Mouse (Mus musculus) spleen, postnatal 4 days (tissue): ENCODE measurements around the gene Sdk1.
A peak's percentile ranks its signal among the peaks of the same experiment; 100 is the strongest.

ENCODE experiments used
- DNase-seq, 2 experiments: peaks; one replicate each; pipeline ENCODE4 v3.0.0; 2022; ENCODE audit warnings: low spot score in 2 of 2

The Sdk1 gene

DNA sequence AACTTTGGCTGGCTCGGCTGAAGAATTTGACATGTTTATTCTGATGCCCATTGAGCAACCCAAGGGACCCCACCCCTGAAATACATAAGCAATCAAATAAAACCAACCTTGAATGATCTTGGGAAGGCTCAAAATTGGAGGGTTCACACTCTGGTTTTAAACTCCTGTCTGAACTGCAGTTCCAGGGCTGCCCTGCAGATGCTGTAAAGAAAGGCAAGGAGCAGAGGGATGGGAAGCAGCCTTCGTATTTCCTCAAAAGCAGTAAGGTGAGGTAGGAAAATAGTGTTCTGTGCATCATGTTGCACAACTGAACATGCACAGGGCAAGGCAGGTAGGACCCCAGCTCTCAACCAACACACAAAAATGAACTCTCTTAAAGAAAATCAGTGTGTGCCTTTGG, 222.1 kb downstream of the Sdk1 start:
- no peak for DNase-seq

DNA sequence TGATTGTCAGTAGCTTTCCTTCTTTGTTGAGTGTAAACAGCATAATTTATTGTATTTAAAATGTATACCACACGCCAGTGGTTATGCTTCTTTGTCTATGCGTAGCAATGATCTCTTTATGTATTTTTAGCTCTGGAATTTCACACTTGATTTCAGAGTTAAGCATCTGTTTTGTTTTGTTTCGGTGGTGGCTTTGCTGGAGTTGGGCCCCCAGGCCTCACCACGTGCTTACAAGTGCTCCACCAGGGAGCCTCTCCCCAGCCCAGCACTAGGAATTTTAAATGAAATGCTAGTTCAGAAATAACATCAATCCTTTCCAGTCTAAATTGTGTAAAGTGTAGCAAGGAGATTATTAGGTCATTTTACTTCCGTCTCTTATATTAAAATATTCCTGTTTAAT, 227.5 kb downstream of the Sdk1 start:
- no peak for DNase-seq

DNA sequence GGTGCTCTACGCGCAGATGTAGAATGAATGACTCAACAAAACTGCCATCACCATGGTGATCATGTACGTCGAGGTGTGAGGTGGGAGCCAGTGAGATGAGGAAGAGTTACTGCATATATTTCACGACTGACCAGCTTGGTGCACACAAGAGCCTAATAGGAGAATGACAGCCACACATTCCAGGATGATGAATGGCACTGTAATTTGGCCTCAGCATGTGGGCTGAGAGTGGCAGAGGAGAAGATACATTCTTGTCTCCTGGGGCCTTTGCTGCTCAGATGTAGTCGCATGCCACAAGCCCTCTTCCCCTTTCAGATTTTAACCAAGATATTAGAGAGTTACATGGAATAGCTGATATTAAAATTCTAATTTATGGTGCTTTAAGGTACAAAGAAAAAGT, 264.0 kb downstream of the Sdk1 start:
- DNase-seq, result no peak

DNA sequence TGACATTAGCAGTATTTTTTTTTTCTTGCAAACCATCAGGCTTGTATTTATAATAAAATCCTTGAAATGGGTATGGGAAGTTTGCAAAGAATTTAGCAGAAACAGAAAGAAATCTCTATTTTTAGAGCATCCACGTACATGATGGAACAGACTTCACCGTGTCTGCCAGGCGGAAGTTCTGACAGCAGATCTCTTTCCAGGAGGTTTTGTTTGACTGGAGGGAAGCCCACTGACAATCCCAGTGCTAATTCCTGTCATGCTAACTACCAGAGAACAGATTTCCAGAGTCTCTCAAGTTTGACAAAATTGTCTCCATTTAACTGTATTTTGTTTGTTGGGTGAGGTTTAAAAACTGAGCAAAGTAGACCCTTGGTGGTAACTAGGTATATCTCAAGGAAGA, 265.1 kb downstream of the Sdk1 start:
- DNase-seq, result no peak

DNA sequence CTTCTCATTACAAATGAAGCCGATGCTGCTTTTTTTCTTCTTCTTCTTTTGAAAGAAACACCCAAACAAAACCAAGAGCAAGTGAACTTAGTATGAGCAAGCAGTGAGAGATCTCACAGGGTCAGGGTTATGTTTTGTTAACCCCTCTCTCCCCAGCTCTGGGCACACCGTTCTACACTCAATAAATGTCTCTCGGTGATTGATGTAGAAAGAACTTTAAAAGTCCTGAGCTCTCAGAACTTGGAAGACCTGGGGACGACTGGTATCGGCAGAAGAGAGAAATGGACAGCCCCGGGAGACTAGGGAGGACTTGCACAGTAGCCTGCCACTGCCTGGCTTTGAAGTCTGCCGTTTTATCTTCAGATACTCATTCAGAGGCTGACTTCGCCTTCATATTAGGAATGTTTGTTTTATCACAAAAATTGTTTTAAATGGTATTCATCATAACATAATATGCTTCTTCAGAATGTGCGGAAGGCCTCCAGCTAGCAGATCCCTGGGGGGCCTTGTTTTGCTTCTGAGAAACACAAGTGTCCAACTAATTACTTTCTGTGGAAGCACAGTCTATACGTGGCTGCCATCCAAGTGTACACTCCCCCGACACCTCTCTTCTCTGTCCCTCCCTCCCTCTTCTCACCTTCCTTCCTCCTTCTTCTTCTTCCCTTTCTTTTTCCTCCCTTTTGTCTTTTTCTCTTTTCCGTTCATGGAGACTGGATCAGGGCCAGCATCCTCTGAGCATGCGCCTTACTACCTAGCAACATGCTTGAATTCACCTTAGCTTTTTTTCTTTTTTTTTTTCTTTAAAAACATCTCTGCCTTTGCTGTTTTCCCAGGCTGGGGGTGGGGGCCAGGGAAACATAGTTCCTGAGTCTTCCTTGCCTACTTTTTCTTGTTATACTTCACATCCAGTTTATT, 283.8 kb downstream of the Sdk1 start:
- DNase-seq, result no peak

DNA sequence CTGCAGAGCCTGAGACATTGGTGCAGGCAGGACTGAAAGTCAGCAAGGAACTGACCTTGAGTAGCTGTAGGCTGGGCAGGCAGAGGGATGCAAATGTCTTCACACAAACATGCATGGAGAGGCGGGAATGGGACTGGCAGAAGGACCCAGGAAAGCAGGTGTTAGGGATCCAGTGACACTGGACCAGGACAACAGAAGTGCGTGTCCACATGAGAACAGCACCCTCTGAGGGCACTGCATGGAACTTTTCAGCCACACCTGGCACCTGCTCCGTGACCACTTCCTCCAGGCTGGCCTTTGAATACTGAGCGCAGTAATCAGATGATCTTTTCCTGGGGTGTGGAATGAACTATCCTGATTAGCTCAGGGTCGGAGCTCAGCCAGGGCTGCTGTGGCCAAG, 298.9 kb downstream of the Sdk1 start:
- no peak for DNase-seq

DNA sequence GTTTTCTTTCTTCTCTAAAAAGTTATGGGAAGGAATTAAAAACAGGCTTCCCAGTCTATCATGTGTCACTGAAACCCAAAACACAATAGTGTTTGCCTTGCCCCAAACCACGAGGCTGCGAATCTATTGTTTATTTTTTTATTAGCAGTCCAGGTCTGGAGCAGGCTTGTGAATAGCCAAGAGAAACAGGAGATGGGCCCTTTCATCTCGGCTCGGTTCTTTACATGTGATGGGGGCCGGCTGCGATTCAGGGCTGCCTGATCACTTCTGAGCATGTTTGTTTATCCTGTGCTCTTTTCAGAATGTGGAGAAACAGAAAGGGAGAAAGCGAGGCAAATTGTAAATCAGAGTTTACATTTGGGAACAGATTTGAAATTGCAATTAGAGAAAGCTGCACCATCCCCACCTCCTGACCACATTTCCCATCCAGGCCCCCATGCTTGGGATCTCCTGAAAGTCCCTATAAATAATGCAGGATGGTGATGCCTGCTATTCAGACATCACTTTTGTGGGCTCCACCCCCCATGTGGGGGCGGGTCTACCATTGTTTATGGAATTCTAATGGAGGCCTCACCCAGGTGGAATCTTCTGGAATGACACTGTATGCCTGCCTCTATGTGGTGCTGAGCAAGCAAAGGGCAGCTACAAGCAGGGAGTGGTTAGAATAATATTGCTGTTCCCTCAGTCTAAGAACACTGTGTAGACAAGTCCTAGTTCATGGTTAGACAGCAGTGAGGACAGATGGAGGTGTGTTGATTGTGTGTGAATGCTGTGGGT, 301.8 kb downstream of the Sdk1 start:
- no peak for DNase-seq

DNA sequence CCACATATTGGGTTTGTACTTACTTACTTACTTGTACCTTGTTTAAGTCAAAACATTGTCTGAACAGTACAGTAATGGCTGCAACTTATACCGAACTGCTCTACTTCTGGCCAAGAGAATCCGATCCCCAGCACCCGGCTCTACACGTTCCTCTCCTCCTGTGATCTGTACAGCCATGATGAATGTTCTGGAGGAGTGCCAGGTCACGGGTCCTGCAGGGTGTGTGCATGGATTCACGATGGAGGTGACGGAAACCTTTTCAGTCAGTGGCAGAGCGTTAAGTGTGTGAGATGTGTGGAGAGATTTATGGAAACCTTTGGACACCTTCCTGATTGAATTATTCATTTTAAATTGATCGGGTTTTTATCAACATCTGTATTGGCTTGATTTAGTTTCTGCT, 312.2 kb downstream of the Sdk1 start:
- DNase-seq, result no peak

DNA sequence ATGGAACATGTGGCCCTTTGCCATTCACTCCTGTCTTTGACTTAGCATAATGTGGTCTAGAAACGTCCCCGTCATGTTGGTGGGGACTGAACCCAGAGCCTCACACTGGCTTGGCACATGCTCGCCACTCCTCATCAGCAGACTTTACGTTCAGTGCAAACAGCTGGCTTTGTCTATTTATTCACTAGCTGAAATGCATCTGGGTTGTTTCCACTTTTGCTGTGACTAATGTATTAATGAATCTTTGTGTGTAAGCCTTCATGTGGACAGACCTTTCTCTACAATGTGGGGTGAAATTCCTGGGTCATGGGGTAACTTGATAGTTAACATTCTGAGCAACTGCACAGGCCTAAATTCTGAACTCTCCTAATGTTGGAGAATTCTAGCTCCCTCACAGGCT, 317.4 kb downstream of the Sdk1 start:
- DNase-seq, result no peak

DNA sequence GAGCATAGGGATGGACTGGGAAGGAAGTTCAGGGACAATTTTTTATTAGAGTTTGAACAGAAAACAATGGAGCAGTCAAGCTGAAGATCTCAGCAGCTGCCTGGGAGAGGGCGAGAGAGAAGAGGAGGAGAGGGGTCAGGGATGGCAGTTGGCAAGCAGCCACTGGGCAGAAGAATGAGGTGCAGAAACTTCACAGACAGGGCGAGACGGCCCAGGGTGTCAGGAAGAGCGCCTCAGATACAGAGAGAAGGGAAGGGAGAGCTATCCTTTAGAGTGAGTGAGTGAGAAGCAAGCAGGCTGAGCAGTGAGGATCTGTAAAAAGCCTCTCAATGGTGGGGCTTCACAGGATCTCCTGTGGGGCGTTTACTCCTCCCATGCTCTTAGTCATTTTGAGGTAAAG, 319.0 kb downstream of the Sdk1 start:
- no peak for DNase-seq

DNA sequence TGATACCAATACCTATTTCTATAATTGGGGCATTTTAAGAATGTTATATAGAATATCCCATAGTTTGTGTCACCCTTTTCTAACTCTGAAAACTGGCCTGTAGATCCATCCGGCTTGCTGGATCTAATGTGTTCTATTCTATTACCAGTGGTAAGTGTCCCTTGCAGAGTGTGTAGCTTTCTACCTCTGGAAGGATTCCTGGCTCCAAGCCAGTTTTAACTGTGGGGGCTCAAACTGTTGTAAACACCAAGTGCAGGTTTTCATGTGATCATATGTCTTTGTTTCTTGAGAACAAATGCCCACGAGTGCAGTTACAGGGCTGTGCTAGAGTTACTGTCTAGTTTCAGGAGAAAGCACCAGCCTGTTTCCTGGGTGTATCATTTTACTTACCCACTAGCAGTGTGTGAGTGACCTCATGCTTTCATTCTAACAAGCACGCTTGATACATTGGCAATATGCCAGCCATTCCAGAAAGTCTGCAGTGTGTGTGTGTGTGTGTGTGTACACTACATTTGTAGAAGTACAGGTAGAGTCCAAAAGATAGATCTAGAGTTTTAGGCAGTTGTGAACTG, 320.8 kb downstream of the Sdk1 start:
- DNase-seq, result no peak

DNA sequence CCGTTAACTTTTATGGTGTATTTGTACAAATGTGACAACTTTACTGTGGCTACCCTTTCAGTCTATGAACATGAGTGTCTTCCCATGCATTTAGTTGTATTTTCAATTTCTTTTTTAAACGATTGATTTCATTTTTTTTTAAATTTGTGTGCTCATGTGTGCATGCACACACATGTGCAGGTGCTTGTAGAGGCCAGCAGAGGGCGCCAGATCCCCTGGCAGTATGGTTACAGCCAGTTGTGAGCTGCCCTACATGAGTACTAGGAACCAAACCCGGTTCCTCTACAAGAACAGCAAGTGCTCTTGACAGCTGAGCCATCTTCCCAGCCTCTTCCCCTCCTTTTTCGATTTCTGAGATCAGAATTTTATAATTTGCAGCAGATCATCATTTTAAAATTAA, 322.9 kb downstream of the Sdk1 start:
- DNase-seq, result no peak

DNA sequence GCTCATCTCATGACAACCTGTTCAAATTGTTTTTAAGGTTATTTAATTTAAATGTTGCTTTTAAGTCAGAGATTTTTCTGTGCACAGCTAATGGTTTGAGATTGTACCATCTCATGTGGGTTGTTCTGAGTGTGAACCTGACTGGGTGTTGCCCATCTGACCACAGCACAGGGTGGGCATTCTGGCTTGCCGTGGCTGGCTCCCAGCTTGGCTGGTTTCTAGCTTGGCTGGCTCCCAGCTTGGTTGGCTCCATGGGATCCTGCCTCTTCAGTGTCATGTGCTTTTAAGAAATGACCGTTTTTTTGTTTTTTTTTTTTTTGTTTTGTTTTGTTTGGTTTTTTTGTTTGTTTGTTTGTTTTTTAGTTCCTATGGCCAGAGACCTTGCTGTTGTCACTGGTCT, 326.8 kb downstream of the Sdk1 start:
- DNase-seq, result no peak

DNA sequence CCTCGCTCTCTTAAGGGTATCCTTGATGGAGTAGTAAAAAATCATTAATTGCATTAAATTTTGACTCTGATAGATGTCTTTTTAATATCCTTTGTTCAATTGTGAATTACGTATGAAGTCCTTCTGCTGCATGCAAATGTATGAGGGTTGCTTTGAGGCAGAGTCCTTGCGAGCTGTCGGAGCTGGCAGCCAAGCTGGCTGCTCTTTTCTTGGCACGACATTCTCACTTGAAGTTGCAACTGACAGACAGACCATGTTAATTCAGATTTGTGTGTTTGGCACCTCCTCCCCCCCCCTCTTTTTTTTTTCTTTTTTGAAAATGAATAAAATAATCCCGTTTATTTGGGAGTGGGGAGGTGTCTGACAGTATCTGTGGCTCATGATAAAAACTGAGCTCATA, 329.2 kb downstream of the Sdk1 start:
- DNase-seq, result no peak

DNA sequence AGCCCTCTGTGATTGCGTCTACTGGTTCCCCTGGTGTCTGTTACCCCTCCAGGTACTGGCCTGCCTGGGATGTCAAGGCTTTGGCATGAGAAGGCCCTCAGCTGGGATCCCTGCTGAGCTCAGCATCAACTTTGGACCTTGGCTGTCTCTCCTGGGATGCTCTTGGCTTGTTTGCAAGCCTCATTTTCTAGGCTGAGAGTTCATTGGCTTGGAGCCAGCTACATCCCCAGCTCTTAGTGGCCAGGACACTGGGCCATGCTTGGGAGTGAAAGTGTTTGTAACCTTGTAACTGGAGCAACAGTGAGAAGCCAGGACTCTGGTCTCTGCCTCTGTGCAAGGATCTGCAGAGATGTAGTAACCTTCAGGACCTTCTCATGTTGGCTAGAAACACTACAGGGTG, 333.0 kb downstream of the Sdk1 start:
- DNase-seq, result no peak

DNA sequence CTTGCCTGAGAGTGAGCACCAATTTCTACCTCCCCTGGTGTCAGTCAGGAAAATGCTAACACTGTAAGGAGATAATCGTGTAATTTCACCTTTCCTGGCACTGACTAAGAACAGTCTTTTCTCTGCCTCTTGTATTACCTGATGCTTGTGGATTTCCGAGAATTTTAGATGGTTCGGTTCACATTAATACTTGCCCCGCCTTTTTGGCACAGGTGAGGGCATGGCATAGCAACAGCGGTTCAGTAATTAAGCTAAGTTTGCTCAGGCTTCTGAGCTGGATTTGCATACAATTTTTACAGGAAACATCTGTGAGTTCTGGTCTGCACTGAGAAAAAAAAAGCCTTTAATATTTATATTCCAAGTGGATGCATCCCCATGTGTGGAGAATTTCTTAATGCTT, 350.0 kb downstream of the Sdk1 start:
- no peak for DNase-seq

DNA sequence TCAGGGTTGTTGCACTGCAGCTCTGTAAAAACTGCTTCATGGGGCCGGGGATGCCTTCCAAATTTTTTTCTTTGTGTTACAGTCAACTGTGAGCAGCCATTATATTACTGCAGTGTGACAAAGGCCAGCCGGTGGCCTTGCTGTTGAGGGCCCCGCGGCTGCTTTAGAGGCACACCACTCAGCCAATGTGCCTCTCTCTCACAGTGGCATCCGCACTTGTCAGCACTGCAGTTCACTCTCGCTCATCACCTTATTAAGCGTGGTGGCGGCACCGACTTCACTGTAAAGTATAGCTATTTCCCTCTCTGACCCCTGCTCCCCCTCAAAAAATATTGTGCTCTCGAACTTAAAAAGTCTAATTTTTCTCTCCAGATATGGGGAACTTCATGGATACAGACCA, 371.4 kb downstream of the Sdk1 start:
- DNase-seq, result peak in 1 of 2 experiments; percentile 54

DNA sequence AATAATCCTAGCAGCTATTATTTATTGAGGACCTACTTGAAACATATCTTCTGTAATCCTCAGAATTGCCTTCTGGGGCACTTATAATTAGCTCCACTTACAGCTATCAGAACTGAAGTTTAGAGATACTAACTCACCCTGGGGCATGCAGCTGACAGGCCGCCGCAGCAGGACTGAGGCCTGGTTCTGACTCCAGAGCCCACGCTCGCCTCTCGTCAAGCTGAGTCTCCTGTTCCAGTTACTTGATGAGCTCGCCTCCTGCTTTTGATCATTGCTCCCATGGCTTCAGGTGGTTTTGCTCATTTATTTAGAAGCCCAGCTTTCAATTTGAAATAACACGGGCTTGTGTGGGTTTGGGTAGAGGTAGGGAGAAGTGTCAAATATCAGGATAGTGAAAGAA, 374.5 kb downstream of the Sdk1 start:
- DNase-seq, result peak in 1 of 2 experiments; percentile 17

DNA sequence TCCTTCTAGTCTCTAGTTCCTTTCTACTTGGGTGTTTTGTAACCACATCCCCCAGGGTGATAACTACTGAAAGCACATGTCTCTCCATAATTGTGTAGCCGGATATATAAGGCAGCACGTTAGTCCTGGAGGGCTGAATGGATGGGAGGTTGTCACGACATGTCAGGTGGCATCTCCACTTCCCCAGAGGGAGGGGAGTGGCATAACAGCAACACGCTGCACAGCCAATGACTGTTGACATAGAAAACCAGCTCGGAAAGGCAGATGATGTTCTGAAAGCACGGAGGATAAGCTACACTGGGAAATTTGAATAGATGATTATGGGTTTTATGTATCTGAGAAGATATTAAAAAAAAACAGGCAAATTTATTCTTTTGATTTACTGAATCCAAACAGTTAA, 376.4 kb downstream of the Sdk1 start:
- DNase-seq, result peak in 1 of 2 experiments; percentile 40

DNA sequence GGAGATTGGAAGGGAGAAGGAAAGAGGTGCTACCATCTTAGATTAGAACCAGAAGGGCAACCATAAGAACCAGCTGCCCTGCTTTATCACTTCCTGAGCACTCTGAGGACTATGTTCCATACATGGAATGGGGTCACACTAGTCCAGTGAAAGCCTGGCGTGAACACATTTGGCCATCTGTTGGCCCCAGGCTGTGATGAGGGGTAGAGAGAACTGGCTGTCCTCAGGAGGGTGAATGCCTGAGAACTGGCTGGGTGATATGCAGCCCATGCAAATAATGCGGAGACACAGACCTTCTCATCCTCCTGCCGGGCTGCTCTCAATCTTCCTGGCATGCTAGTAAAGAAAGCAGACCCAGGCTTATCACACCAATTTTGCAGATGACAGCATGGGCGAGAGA, 384.1 kb downstream of the Sdk1 start:
- peak in 1 of 2 experiments; percentile 26 for DNase-seq

DNA sequence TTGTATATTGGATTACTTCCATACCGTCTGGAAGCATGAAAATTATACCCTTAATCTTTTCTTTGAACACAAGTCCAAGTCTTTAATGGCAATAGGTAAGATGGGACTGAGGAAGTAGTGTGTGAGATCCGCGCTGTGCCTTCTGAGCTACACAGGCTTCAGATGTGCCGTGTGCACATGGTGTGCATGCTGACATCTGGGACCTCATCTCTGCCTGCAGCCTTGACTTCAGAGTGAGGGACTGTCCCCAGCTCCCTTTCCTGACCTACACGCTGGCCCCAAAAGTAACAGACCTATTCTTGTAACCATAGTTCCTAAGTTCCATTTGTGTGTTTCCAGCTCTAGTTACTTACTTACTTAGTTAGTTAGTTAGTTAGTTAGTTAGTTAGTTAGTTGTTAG, 390.4 kb downstream of the Sdk1 start:
- no peak for DNase-seq

DNA sequence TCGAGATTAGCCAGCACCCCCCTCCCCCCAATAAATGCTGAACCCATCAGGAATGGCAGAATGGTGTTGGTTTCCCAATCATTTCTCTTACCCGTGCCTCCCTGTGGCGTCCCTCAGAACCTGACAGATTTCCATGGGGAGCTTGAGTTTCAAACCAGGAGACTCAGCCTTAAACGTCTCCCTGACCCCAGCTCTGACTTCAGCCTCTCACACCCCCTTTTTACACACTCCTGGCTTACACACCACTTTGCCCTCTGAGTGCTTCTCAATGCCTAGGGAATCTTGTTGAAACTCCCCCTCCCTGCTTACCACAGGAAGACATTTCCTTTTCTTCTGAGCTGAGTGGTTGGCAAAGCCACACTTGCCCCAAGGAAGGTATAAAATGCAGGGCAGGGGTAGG, 392.0 kb downstream of the Sdk1 start:
- DNase-seq, result no peak

DNA sequence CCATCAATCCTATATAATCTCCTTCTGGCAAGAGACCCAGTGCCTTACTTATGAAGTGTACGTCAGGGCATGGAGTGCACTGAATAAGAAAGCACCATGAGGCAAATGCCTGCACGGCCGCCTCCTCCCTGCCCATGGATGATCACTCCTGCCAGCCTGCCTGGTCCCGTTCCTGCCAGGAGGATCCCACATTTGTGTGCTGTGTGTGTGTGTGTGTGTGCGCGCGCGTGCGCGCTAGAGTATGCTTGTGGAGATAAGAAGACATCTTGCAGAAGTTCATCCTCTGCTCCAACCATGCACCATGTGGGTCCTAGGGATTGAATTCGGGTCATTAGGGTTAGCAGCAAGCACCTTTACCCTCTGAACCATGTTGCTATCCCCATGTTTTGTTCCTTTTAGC, 395.1 kb downstream of the Sdk1 start:
- no peak for DNase-seq
